Mouse (Mus musculus) adipocyte (in vitro differentiated cells): Measurements from ENCODE around the gene Gpr22.

Experiments used
- DNase-seq: peaks from one replicate; pipeline ENCODE4 v3.0.0-alpha.2; 2016; ENCODE audit warnings: low spot score

Gene Gpr22

GRCm38 (mm10) chr12:31667187-31667586 lies 46.6 kb downstream of the Gpr22 start:
- DNase-seq, result no peak

GRCm38 (mm10) chr12:31665999-31666398 lies 47.7 kb downstream of the Gpr22 start:
- DNase-seq, result no peak
